Mouse (Mus musculus): ENCODE results near the gene Rprml.

The Rprml gene

GRCm38 (mm10) chr11:103665695-103666094, 16.3 kb downstream of the Rprml start:
- no peak for DNase-seq

GRCm38 (mm10) chr11:103666181-103666906, 17.0 kb downstream of the Rprml start:
- DNase-seq = no peak

GRCm38 (mm10) chr11:103666907-103667426, 17.6 kb downstream of the Rprml start:
- DNase-seq = no peak

GRCm38 (mm10) chr11:103675556-103675955, 26.2 kb downstream of the Rprml start:
- peak; percentile 29 to 48 for DNase-seq

GRCm38 (mm10) chr11:103677042-103677441, 27.7 kb downstream of the Rprml start:
- peak; percentile 18 to 43 for DNase-seq

- DNase-seq = no peak
Observed at GRCm38 (mm10) chr11:103683667-103684334, 34.4 kb downstream of the Rprml start.

- no peak for DNase-seq
Observed at GRCm38 (mm10) chr11:103685261-103685736, 35.9 kb downstream of the Rprml start.

GRCm38 (mm10) chr11:103686706-103687105, 37.3 kb downstream of the Rprml start:
- DNase-seq = no peak

GRCm38 (mm10) chr11:103688271-103688979, 39.1 kb downstream of the Rprml start:
- DNase-seq = no peak

GRCm38 (mm10) chr11:103688980-103689378, 39.6 kb downstream of the Rprml start:
- DNase-seq = no peak

GRCm38 (mm10) chr11:103691036-103691435, 41.7 kb downstream of the Rprml start:
- DNase-seq = no peak

GRCm38 (mm10) chr11:103693241-103693640, 43.9 kb downstream of the Rprml start:
- no peak for DNase-seq

GRCm38 (mm10) chr11:103696851-103697564, 47.6 kb downstream of the Rprml start:
- no peak for DNase-seq

GRCm38 (mm10) chr11:103697565-103698176, 48.3 kb downstream of the Rprml start, which contains the start of gene Gosr2:
Gene Gosr2, minus strand, starts transcription at chr11:103697898.
- DNase-seq = peak; percentile 90 to 93

GRCm38 (mm10) chr11:103698226-103698625, 48.9 kb downstream of the Rprml start:
- DNase-seq = no peak

Measured in lung, adult 18-20 months (tissue).